Mouse (Mus musculus): ENCODE measurements at regions not wholly inside any gene's neighbourhood (a gene's known extent, or its start where the extent isn't known, plus 50 kb on each side); places are given as distances from the start of the nearest gene placed in this dataset.

DNA sequence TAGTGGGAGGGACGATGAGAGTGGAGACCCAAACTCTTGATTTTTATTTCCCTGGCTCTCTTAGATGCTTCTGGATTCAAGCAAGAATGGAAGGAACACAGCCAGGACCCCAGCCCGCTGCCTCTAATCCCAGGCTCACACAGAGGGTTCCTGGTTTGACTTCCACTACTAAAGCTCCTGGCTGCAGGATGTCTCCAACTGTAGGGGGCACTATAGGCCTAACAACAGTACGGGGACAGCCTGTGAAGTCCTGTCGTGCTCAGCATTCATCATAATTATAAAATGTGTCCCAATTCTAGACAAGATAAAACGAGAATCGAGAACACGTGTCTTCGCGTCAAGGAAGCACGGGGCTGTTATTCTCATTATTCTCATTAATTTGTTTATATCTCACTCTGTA lies 254.3 kb upstream of the Kcnab2 start:
- no peak for TF ChIP-seq CTCF (IDR thresholded peaks at IDR 0.05; ENCODE audit: extremely low read depth, insufficient read length, insufficient replicate concordance, low read depth, low read length)
- no peak for TF ChIP-seq POLR2A (IDR thresholded peaks at IDR 0.05; ENCODE audit: low read depth, low read length)
